Mouse (Mus musculus) lung, embryonic 14.5 days (tissue): ENCODE results near the gene Dglucy. TPM values are rescaled to one million over a fixed set of nuclear protein-coding genes. Genes with fewer than 3 reads are reported as not detected.

Experiments
- ATAC-seq: fragments of 200-750 bp; cut with Nextera tagmentation; 2 replicates; pipeline ENCODE4 v1.8.0; 2017; ENCODE audit warnings: mild to moderate bottlenecking, moderate TSS enrichment, moderate library complexity; ENCODE audit not compliant: insufficient read depth
- DNase-seq: peaks from one replicate; pipeline ENCODE4 v3.0.0-alpha.2; 2015
- H3K27ac ChIP-seq: fragments of 300-500 bp; sonication (generic); 2 replicates; pipeline ENCODE4 v1.5.1; 2014; ENCODE audit warnings: low read depth, mild to moderate bottlenecking, moderate library complexity
- H3K27me3 ChIP-seq: fragments of 300-500 bp; sonication (generic); 2 replicates; pipeline ENCODE4 v1.6.1; 2014; ENCODE audit warnings: low read length, control low read depth; ENCODE audit not compliant: insufficient read depth
- H3K36me3 ChIP-seq: fragments of 300-500 bp; sonication (generic); 2 replicates; pipeline ENCODE4 v1.6.1; 2014; ENCODE audit warnings: control low read depth; ENCODE audit not compliant: insufficient read depth
- H3K4me1 ChIP-seq: fragments of 300-500 bp; sonication (generic); 2 replicates; pipeline ENCODE4 v1.6.1; 2014; ENCODE audit warnings: antibody characterized with exemption, control low read depth; ENCODE audit not compliant: insufficient read depth
- H3K4me2 ChIP-seq: fragments of 300-500 bp; sonication (generic); 2 replicates; pipeline ENCODE4 v1.6.1; 2014; ENCODE audit warnings: mild to moderate bottlenecking
- H3K4me3 ChIP-seq: fragments of 300-500 bp; sonication (generic); 2 replicates; pipeline ENCODE4 v1.5.1; 2014; ENCODE audit warnings: low read depth, low read length
- H3K9ac ChIP-seq: fragments of 300-500 bp; sonication (generic); 2 replicates; pipeline ENCODE4 v1.6.1; 2014
- H3K9me3 ChIP-seq: fragments of 300-500 bp; sonication (generic); 2 replicates; pipeline ENCODE4 v1.6.1; 2016; ENCODE audit warnings: low read depth, low read length, control low read depth
- CTCF ChIP-seq: IDR thresholded peaks from 2 replicates; pipeline ENCODE4 v1.5.1; 2016; ENCODE audit warnings: antibody characterized with exemption, low read depth
- WGBS: fragments of 180-500 bp; shearing (Covaris S2); extraction: QIAGEN DNeasy Blood & Tissue Kit; methylation state at CpG from one replicate; pipeline ENCODE4 v1.1.7; 2014; 5-methylcytosine and 5-hydroxymethylcytosine counted together
- polyA plus RNA-seq: library from polyadenylated mRNA; unstranded; fragments of >200 nt; fragmentation: Nextera tagmentation; extraction: Ambion mirVana; gene quantifications from 2 replicates; pipeline ENCODE4 v1.2.1, GENCODE M21; 2014

Dglucy gene
- polyA plus RNA-seq, 1 experiment from 2014 or later, result 3.8 TPM

GRCm38 (mm10) chr12:100831629-100832325 lies 52.9 kb downstream of the Dglucy start:
- Histone ChIP-seq H3K27me3 (no peaks in the 10 kb centered on the region), H3K9ac (no peak overlapping the region), H3K4me3 (no peak overlapping the region), H3K27ac (no peak overlapping the region), H3K4me2 (no peak overlapping the region), H3K36me3 (no peaks in the 10 kb centered on the region), H3K4me1 (no peaks in the 10 kb centered on the region), H3K9me3 (no peaks in the 10 kb centered on the region)
- DNase-seq, result no peak
- TF ChIP-seq CTCF, result no peak
- 78% methylated on average over 8 of the region's 8 CpGs for WGBS
- ATAC-seq, result no peak

GRCm38 (mm10) chr12:100837208-100837607 lies 58.4 kb downstream of the Dglucy start:
- no peak overlapping the region for H3K27ac ChIP-seq
- no peak overlapping the region for H3K4me3 ChIP-seq
- no peaks in the 10 kb centered on the region for H3K36me3 ChIP-seq
- H3K27me3 ChIP-seq, result no peaks in the 10 kb centered on the region
- no peak for TF ChIP-seq CTCF
- no peak for ATAC-seq
- WGBS, result 60% methylated on average over 3 of the region's 3 CpGs
- no peak overlapping the region for H3K4me2 ChIP-seq
- DNase-seq, result peak; percentile 24
- H3K4me1 ChIP-seq, result no peaks in the 10 kb centered on the region
- H3K9ac ChIP-seq, result no peak overlapping the region
- H3K9me3 ChIP-seq, result no peaks in the 10 kb centered on the region

GRCm38 (mm10) chr12:100839079-100839600 lies 60.3 kb downstream of the Dglucy start:
- Histone ChIP-seq H3K4me3 (no peak overlapping the region), H3K9ac (no peak overlapping the region), H3K27ac (no peak overlapping the region), H3K9me3 (no peaks in the 10 kb centered on the region), H3K4me1 (no peaks in the 10 kb centered on the region), H3K4me2 (no peak overlapping the region), H3K27me3 (no peaks in the 10 kb centered on the region), H3K36me3 (no peaks in the 10 kb centered on the region)
- TF ChIP-seq CTCF, result no peak
- no peak for ATAC-seq
- DNase-seq, result peak; percentile 6
- WGBS, result 26% methylated on average over 8 of the region's 8 CpGs

- WGBS, result 81% methylated on average over 6 of the region's 6 CpGs
- H3K4me3 ChIP-seq, result no peak overlapping the region
- H3K9ac ChIP-seq, result no peak overlapping the region
- no peak for DNase-seq
- ATAC-seq, result no peak
- no peak overlapping the region for H3K27ac ChIP-seq
- no peak overlapping the region for H3K4me2 ChIP-seq
- H3K27me3 ChIP-seq, result no peaks in the 10 kb centered on the region
- no peaks in the 10 kb centered on the region for H3K4me1 ChIP-seq
- H3K9me3 ChIP-seq, result no peaks in the 10 kb centered on the region
- H3K36me3 ChIP-seq, result no peaks in the 10 kb centered on the region
- TF ChIP-seq CTCF, result no peak
These were observed 61.1 kb downstream of the Dglucy start for GRCm38 (mm10) chr12:100839926-100840325.

GRCm38 (mm10) chr12:100841211-100841792 lies 62.4 kb downstream of the Dglucy start:
- H3K9me3 ChIP-seq, result no peaks in the 10 kb centered on the region
- peak; percentile 81 for ATAC-seq
- no peaks in the 10 kb centered on the region for H3K27me3 ChIP-seq
- no peak overlapping the region for H3K4me2 ChIP-seq
- H3K4me3 ChIP-seq, result no peak overlapping the region
- 21% methylated on average over 3 of the region's 3 CpGs for WGBS
- no peaks in the 10 kb centered on the region for H3K4me1 ChIP-seq
- no peak overlapping the region for H3K27ac ChIP-seq
- H3K9ac ChIP-seq, result no peak overlapping the region
- DNase-seq, result peak; percentile 92
- no peaks in the 10 kb centered on the region for H3K36me3 ChIP-seq
- TF ChIP-seq CTCF, result peak; percentile 96

GRCm38 (mm10) chr12:100843171-100843570 lies 64.3 kb downstream of the Dglucy start:
- Histone ChIP-seq H3K4me2 (no peak overlapping the region), H3K4me3 (no peak overlapping the region), H3K9me3 (no peaks in the 10 kb centered on the region), H3K36me3 (no peaks in the 10 kb centered on the region), H3K27ac (no peak overlapping the region), H3K27me3 (no peaks in the 10 kb centered on the region), H3K9ac (no peak overlapping the region), H3K4me1 (no peaks in the 10 kb centered on the region)
- WGBS, result 61% methylated on average over 4 of the region's 4 CpGs
- ATAC-seq (no peak), DNase-seq (no peak)
- TF ChIP-seq CTCF, result no peak

GRCm38 (mm10) chr12:100844546-100844945 lies 65.7 kb downstream of the Dglucy start:
- 77% methylated on average over 7 of the region's 7 CpGs for WGBS
- Histone ChIP-seq H3K9ac (no peak overlapping the region), H3K36me3 (no peaks in the 10 kb centered on the region), H3K27me3 (no peaks in the 10 kb centered on the region), H3K27ac (no peak overlapping the region), H3K9me3 (no peaks in the 10 kb centered on the region), H3K4me3 (no peak overlapping the region), H3K4me1 (no peaks in the 10 kb centered on the region), H3K4me2 (no peak overlapping the region)
- no peak for TF ChIP-seq CTCF
- ATAC-seq (no peak), DNase-seq (no peak)
